Mouse (Mus musculus) kidney, postnatal 4 days (tissue): Measurements from ENCODE around the gene Nudt22.

Source experiments
- DNase-seq, 2 experiments: peaks; one replicate each; pipeline ENCODE4 v3.0.0; 2021; ENCODE audit warnings: mixed read lengths in 2 of 2

The Nudt22 gene

DNA sequence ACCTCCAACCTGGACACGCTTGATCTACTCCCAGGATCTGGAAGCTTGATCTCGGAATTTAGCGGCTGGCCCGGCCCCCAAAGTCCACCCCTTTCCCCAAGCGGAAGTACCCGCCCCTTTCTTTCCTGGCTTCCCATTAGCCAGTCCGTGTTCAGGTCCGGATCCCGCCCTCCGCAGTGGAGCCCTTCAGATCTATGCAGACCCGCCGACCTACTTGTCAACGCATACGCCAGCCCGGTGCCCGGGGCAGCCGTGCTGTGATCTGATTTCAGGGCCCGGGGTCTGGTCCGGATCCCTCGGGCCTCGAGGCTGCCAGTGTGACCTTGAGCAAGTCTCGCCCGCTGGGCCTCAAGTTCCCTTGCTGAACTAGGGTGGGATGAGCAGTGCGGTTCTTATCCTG is at the start of gene Nudt22, which contains the start of gene Trpt1:
Gene Nudt22, minus strand, starts transcription at position 112 of the 400 bp plus-strand sequence.
Gene Trpt1, plus strand, starts transcription at position 126 of the 400 bp plus-strand sequence.
- peak; percentile 89 to 94 for DNase-seq

DNA sequence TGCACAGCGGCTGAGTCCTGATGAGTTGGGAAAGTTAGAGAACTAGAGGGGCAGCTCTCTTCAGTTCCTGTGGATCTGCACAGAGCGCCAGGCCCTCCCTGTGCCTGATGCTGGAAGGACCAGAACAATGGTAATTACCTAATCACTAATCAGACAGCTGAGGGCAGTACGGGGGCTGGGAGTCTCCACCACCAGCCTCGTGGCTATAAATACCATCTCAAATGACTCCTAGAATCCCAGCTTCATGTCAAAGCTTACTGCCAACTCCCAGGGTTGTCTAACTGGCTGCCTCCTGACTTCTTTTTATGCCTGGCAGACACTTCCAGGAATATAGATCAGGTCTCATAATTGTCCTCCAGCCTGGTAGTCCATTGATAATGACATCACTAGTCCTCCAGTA is 48.8 kb upstream of the Nudt22 start:
- no peak for DNase-seq

DNA sequence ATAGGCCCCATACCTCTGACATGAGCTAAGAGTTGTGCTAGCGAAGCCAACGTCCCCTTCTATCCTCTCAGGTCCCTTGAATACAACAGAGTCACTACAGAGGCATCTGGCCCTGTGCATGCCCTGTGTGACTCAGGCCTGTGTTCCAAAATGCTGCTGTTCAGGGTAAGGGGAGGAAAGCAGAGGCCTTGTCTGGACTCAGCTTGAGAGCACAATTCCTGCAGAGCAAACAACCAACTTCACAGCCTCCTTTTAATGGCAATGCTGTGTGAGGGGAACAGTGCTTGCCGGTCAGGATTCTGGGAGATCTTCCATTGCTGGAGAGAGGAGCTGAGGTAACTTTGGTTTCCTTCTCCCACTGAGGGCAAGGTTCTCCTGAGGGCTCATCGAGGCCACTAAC is 48.4 kb upstream of the Nudt22 start:
- DNase-seq: no peak

DNA sequence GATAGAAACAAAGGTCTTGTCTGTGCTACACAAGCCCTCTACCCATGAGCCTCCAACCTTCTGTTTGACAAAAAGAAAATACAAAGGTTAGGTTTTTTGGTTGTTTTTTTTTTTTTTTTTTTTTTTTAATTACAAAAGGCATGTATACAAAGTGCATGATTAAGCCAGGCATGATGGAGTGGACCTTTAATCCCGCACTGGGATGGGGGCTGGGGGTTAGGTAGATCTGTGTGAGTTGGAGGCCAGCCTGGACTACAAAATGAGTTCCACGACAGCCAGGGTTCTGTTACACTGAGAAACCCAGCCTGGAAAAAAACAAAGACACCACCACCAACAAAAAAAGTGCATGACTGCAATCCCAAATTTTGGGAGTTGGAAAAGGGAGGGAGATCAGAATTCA is 45.3 kb upstream of the Nudt22 start:
- DNase-seq: no peak

DNA sequence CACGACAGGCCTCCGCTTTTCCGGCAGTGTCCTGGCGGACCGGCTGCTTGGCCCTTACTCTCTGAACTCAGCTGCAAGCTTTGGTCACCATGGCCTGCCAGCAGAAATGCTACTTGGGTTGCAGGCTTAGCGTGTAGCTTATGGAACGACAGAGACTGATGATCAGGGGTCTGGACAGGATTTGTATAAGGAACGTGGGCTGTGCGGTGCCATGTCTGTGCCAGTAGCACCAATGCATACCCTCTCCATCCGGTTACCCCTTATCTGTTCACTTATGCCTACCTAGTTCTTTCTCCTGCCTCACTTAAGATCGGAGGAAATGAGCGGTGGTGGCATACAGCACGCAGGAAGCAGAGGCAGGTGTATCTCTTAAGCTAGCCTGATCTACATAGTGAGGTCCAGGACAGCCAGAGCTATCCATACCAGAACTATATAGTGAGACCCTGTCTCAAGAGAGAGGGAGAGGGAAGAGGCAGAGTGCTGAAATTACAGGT is 44.8 kb upstream of the Nudt22 start:
- DNase-seq: no peak

DNA sequence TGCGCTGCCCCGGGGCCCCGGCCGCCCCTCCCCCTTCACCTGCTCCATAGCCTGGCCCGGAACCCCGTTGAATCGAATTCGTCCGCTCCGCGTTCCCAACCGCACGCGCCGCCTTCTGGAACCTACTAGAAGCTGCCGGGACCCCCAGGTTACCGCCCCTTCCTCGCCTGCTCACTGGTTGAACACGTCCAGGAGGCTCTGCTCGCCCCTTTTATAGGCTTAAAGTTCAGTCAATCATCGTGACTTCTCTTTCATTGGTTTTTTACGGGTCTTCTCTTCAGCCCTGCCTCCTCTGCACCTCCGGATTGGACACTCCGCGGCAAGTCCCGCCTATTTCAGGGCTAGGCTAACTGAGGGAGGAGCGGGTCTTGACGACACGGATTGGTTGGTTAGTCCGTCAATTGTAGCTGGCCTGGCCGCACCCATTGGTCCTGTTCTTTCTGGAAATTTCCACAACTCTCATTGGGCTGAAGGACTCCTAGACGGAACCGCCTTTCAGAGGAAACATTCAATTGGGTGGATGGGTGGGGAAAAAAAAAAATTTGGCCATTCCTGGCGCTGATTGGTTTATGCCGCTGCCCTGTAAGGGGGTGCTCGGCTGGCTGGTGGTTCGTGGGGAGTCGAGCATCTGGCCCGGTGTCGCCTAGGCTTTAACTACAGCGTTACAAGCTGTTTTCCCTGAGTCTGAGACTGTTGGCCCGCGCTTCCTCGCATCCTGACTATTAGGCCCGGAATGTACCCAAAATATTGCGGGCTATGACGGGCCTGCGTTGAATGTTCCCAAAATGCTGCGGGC is 44.1 kb upstream of the Nudt22 start, which contains the start of gene Stip1:
Gene Stip1, minus strand, starts transcription at position 127 of the 796 bp plus-strand sequence.
- peak; percentile 99 to 100 for DNase-seq

DNA sequence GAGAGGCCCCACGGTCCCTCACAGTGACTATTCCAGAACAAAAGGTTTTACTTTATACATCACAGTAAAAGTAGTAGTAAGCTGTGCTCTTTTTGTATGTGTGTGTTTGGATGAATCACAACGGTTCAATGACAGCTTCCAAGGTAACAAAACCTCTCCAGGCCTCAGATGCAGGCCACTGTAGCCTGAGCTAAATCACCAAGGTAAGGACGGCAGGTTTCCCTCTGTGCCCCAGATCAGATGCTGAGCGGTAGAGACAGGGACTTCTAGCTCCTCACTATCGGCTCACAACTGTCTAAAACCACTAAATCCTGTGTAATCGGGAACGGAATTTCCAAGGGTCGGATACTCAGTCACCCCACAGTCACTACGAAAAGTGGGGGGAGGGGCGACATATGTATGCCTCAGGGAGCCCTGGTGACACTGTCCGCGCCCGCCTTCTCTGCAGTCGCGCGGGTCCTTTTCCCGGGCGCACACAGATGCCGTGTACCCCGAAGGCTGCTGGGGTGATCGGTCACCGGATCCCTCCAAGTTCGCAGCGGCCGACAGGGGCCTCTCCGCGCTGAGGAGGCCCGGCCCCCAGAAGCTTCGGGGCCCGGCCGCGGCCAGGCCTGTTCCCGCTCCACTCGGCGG is 43.3 kb upstream of the Nudt22 start:
- peak; percentile 66 to 80 for DNase-seq

DNA sequence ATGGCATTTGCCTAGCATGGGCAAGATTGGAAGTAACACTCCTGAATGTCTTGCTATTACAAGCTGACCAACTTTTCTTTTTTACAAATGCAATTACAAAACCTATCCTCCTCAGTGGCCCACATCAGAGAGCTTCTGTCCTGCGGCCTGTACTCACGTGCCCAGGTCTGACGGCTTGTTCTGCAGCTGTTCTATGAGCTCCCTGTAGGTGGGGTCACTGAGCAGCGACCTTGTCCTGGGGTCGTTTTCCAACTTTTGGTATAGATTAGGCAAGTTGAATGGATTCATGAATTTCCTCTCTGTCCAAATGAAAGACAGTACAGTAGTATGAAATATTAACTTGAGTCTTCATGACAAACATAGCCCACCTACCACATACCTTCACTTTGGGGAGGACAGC is 38.1 kb upstream of the Nudt22 start:
- no peak for DNase-seq

DNA sequence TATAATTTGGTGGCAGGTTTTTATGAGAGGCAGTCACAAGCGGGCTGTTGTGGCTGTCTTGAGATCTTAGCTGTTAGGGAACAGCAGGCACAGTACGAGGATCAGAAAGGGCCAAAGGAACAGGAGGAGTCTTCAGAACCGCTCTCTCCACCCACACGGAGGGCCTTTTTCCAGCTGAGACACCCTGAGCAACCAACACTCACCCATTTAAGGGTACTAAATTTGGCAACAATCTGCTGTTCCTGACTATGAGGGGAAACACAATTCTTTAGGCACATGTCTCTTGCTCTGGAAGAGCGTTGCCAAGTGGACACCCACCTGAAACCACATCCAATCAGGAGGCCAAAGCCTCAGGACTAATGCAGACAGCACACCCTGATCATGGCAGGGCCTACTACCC is 33.6 kb upstream of the Nudt22 start:
- no peak for DNase-seq

DNA sequence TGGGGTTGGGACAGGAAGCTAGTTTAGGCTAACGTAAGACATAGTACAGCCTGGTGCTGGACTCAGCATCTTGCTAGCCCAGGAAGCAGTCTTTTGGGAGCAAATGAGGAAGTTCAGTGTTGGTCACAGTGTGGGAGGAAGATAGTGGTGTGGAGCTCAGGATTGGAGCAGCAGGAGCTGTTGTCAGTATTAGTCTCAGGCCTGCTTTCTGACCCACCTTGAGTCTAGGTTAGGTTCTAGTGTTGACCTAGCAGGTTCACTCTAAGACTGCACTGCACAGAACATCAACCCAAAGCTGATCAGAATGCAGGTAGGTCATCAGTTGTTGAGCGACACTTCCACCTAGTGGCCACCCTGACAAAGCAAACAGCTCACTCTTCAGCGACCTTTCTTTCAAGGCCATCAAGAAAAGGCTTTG is 24.3 kb upstream of the Nudt22 start:
- peak; percentile 72 to 76 for DNase-seq

DNA sequence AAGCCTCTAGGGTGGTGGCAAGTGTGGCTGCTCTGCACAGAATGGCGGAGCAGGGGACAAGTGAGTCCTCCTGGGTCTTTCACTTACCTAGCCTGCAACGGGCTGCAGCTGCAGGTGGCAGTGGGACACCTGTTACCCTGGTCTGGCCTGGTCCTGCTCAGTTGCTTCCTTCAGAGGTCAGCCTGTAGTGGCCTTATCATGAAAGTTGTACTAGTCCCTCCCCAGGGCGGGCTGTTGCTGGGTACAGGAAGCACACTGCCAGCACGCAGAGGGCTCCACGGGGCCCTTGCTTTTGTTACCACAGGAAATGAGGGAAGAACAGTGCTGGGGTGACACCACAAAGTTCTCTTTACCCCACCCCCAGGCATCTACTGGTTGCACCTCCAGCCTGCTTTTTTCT is 23.3 kb upstream of the Nudt22 start, which contains the start of gene Fermt3:
Gene Fermt3, minus strand, starts transcription at position 279 of the 400 bp plus-strand sequence.
- DNase-seq: peak in 1 of 2 experiments; percentile 45

DNA sequence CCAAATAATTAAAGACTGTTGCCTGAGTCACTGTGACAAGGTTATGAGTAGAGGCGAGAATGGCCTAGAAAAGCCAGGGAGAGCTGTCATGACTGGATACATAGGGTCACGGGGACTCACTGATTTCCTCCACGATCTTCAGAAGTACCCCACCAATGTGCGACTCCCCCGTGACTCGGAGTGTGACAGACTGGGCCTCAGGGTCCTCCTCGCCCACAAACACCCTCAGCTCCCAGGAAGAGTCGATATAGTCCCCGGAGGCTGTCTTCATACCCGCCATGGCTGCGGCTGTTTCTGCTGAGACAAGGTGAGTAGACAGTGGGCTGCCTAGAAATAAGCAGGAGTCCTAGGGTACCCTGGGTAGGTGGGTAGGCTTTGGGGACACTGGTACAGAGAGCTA is 22.6 kb upstream of the Nudt22 start:
- no peak for DNase-seq

DNA sequence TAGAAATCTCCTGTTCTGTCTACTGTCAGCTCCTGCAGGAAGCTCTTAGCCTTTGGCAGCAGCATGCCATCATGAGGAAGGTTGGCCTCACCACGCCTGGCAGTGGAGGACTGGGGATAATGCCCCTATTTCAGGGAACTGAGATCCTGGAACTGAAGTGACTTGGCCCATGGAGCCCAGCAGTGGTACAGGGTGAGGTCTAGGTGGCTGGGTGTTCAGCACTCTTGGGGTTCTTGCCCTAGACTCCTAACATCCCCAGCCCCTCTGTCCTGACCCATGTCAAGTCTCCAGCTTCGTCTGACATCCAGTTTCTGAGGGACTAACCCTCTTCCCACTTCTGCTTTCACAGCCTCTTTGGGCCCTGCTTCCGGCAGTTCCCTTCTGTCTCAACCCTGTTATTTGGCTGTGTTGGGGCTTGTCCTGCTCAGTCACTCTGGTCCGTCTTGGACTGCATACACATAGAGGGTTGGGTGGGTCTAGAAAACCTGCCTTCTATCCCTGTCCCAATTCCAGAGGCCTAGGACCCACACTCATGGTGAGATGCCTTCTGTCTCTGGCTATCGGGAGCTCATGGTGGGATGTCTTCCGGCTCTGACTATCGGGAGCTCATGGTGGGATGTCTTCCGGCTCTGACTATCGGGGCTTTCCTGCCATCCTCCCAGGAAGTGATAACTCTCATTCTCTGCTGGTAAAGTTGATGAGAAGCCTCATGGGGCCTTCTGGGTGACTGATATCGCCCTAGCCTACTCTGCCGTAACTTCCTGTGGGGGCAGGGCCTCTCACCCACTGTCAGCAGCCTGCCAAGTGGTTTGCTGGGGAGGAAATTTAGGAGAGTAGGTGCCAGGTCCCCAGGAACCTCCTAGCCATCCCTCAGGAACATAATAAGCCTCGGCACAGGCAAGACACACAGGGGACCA is 21.9 kb upstream of the Nudt22 start:
- DNase-seq: no peak

DNA sequence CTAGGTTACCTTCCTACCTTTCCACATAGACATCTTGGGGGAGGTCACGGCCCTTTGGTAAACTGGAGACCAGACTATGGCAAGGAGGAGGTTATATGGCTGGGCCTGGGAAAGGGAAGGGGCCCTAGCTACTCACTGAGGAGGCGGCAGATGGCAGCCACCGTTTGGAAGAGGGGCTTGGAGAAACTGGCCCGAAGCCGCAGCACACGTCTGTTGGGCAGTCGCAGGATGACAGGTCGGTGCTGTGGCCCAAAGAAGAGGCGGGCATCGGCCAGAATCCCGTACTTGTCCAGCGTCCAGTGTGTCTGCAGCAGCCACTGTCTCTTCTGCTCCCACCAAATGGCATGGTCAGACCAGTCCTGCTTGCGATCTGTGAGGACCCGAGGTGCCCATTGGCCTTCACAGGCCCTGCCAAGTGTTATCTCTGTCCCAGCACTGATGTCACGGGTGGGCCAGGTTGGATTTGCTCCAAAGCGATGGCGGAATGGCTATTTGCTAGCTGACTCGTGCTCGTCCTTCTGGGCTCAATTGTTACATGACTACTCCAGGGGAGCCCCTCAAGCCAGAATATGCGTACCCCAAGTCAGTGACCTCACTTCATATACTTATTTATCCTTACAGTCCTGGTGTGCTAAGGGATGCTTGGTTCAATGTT is 18.7 kb upstream of the Nudt22 start:
- DNase-seq: no peak

DNA sequence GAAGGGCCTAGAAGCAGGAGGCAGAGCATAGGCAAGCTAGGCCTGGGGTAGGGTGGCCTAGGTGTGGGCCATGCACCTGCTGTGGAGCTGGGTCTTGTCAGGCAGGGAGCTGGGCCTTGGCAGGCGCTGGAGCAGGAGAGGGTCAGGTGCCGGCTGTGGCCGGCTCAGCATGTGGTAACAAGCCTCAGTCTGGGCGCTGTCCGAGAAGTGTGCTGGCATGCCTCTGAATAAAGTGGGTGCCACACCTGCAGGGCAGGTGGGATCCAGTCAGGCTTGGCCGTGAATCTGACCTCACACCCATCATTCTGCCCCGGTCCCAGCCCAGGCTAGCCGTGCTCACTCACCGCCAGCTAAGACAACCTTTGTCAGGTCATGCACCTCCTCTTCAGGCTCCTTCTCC is 18.1 kb upstream of the Nudt22 start:
- no peak for DNase-seq

DNA sequence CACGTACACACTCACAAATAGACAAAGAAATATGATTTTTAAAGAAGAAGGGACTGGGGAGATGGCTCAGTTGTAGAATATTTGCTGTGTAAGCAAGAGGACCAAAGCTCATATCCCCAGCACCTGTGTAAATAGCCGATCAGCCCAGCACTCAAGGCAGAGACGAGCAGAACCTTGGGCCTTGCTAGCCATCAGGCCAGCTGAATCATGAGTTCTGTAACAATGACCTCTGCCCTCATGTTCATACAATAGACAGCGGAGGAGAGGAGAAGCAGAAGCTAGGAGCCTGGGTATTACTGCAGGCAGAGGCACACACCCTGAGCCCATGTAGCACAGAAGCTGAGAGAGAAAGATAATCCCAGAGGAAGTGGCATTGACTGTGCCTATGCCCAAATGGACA is 16.5 kb upstream of the Nudt22 start:
- DNase-seq: no peak

DNA sequence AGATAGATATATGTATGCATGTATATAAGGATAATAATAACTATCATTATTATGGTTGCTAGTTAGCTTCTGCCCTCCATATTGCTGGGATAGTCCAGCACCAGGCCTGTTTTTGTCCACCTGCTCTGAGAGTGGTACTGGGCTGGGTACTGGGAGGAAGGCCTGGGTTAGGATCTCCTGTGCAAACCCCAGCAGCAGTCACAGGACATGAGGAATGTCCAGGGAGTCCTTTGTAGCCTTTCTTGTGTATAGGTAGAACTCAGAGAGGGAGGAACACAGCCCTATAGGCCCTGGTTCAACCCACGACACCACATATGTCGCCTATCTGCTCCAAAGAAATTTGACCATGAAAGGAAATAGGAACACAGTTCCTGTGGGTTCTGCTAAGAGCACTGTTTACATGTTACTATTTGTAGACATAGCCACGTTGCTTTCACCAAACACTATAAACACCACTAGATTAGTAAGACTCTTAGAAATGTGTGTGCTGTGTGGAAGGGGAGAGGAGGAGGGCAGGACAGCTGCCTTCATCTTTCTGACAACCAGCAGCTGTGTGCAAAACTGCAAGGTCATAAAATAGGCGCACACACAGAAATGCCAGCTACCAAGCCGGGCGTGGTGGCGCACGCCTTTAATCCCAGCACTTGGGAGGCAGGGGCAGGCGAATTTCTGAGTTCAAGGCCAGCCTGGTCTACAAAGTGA is 11.1 kb upstream of the Nudt22 start:
- DNase-seq: no peak

DNA sequence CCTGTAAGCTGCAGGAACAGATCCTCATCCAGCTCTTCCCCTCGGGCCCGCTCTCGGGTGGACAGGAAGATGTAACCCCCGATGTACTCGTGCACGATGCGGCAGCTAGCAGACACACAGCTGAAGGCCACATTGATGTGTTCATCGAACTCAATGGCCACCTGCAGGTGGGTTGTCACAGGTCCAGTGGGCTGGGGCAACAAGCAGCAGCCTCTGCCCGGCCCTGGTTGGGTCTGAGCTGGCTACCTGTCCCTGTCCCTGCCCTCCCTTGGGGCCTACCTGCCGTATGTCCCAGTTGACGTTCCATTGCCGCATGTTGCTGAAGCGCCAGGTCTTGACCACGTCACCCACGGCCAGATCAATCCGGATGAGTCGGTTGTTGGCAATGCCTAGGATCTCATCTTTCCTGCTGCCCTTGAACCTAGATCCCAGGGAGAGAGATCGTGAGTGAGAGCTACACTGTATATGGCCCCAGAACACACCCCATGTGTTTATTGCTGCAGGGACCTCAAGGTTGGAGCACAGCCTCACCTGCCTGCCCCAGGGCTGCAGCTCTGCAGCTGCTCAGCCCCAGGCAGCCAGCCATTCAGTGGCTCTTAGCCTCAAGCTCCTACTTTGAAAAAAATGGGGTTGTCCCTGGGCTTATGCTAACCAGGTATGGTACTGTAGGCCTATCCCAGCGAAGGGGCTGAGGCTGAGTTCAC is 3.6 kb upstream of the Nudt22 start:
- DNase-seq: no peak

DNA sequence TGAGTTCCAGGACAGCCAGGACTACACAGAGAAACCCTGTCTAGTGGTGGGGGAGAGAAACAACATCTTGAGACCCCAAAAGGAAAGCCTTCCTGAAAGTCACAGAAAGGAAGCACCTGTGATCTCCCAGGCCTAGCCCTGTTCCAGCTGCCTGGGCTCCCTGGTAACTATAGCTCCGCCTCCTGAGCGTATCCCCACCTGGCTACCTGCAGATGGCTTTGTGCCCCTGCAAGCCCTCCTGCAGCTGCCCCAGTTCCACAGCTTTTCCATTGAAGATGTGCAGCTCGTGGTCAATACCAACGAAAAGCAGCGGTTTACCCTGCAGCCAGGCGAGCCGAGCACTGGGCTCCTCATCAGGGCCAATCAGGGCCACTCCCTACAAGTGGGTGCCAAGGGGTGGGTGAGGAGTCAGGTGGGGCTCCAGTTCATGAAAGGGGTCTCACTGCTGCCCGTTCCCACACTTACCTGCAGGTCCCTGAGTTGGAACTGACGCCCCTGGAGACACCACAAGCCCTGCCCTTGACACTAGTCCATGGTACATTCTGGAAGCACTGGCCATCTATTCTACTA is 1.9 kb upstream of the Nudt22 start:
- no peak for DNase-seq

DNA sequence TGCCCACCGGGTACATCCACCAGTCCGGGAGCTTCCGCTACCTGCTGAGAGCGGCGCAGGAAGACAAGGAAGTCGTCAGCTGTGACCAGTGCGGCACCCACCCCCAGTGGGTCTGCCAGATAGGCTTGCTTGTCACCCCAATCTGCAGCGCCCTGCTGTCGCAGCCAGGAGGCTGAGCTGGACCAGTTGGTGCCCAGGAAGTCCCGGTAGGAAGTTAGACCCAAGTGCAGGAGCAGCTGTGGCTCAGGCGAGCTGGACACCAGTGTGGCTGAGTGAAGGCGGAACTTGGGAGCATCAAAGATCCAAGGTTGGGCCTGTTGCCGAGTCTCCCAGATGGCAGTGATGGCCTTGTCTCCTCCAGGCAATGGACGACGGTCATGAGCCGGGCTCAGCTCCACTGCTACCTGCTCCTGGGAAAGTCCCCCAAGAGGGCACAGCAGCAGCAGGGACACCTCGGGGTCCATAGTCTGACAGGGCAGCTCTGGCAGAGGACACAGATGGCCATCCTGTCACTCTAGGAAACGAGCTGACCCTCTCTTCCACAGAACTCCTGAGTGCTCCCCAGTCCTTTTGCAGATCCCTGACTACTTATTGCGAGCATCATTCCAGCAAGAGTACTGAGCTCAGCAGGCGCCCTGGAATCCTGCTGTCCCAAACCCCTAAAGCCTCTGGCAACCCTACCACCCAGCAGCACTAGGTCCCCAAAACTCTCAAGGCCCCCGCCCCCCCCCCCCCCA is 494 bp downstream of the Nudt22 start:
- peak in 1 of 2 experiments; percentile 36 for DNase-seq
